Comparison of ENCODE assay signal across 16 mouse cellular contexts in the genomic region with DNA sequence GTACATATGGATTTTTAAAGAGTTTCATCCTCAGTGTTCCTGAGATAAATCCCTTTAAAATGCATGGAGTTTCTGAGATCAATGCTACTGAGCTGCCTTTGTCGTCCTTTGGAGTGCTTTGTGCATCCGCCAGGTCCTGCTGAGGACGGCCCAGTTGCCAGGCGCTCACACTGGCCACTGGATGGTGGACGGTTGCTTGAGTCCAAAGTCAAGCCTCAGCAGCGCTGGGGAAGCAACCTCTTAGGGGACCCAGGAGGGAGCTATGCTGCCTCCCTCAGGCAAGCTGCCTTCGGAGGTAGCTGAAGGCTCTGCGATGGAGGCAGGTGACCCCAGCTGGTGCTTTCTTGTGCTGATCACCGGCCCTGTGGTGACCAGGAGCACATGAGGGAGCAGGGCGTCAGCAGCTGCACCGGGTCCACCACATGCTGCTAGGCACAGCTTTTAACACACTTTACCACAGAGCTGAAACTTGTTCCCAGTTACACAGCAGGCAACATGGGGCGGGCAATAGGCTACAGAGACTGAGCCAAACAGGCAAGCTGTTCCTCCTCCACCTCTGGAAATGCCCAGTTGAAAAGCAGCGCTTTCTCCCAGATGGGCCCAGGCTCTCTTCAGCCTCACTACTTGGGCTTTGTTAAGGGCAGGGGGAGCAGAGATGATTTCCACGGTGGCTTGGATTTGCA. TPM values are rescaled to one million over a fixed set of nuclear protein-coding genes. Genes with fewer than 3 reads are reported as not detected.
A peak's percentile ranks its signal among the peaks of the same experiment; 100 is the strongest.
DNase-seq lines count a peak whose midpoint lies in the region; ATAC-seq and TF ChIP-seq lines count a peak whose summit lies in the region.
"Had no signal": no experiment of that assay in that cellular context is flagged by ENCODE, and none has a peak within 500 bp of the region (broad histone marks: within the 10 kb centered on the region; RNA-seq: fewer than 3 reads in every experiment).

No protein-coding gene starts in this region.

- H3K9ac ChIP-seq in hindbrain, embryonic 16.5 days (ENCODE audit: low read depth, low read length): no peak overlapping the region
- H3K9ac ChIP-seq in forebrain, embryonic 15.5 days (replicated peaks): no peak overlapping the region
- peak overlapping the region; percentile 45; the same call in 1 of the 2 replicates for H3K9ac ChIP-seq in midbrain, embryonic 13.5 days (replicated peaks)
- H3K9ac ChIP-seq in liver, embryonic 12.5 days: no peak overlapping the region
- H3K9ac ChIP-seq: embryonic facial prominence, embryonic 12.5 days had no signal

- no peak for TF ChIP-seq CTCF in brain, embryonic 14.5 days (IDR thresholded peaks at IDR 0.05; ENCODE audit: borderline replicate concordance, extremely low read depth, insufficient read depth, insufficient read length)

- H3K36me3 ChIP-seq in hindbrain, embryonic 10.5 days: no peaks in the 10 kb centered on the region
- H3K36me3 ChIP-seq in hindbrain, embryonic 16.5 days (ENCODE audit: control insufficient read depth, insufficient read depth, low read length): no peaks in the 10 kb centered on the region
- H3K36me3 ChIP-seq in forebrain, embryonic 15.5 days: no peaks in the 10 kb centered on the region
- H3K36me3 ChIP-seq in midbrain, embryonic 13.5 days: no peaks in the 10 kb centered on the region
- no peaks in the 10 kb centered on the region for H3K36me3 ChIP-seq in liver, embryonic 12.5 days
- H3K36me3 ChIP-seq: embryonic facial prominence, embryonic 12.5 days; limb, embryonic 10.5 days had no signal

- no peak for ATAC-seq in hindbrain, embryonic 16.5 days
- ATAC-seq in forebrain, embryonic 15.5 days (replicated peaks): no peak
- ATAC-seq in midbrain, embryonic 13.5 days: peak; percentile 53
- ATAC-seq in liver, embryonic 12.5 days: no peak

- no peak overlapping the region for H3K4me2 ChIP-seq in hindbrain, embryonic 16.5 days (ENCODE audit: low read length)
- H3K4me2 ChIP-seq in forebrain, embryonic 15.5 days (replicated peaks): no peak overlapping the region
- peak overlapping the region; percentile 23 for H3K4me2 ChIP-seq in midbrain, embryonic 13.5 days (replicated peaks)
- no peak overlapping the region for H3K4me2 ChIP-seq in liver, embryonic 12.5 days
- H3K4me2 ChIP-seq: embryonic facial prominence, embryonic 12.5 days had no signal

- H3K27me3 ChIP-seq in hindbrain, embryonic 10.5 days (ENCODE audit: insufficient read depth, poor library complexity, severe bottlenecking): peaks cover 4% of the 10 kb centered on the region; the same call in 1 of the 2 replicates
- no peaks in the 10 kb centered on the region for H3K27me3 ChIP-seq in hindbrain, embryonic 16.5 days (replicated peaks; ENCODE audit: control insufficient read depth, insufficient read depth, low read length)
- H3K27me3 ChIP-seq in forebrain, embryonic 15.5 days: no peaks in the 10 kb centered on the region
- no peaks in the 10 kb centered on the region for H3K27me3 ChIP-seq in midbrain, embryonic 13.5 days
- H3K27me3 ChIP-seq in liver, embryonic 12.5 days (replicated peaks): no peaks in the 10 kb centered on the region

- 27% methylated on average over 14 of the region's 14 CpGs for WGBS in hindbrain, embryonic 10.5 days
- WGBS in hindbrain, embryonic 16.5 days: 19% methylated on average over 14 of the region's 14 CpGs
- 25% methylated on average over 14 of the region's 14 CpGs for WGBS in forebrain, embryonic 15.5 days
- 12% methylated on average over 14 of the region's 14 CpGs for WGBS in midbrain, embryonic 13.5 days
- WGBS in liver, embryonic 12.5 days (ENCODE audit: insufficient replicate concordance): 63% methylated on average over 14 of the region's 14 CpGs

- peak; percentile 30 for DNase-seq in hindbrain, embryonic 10.5 days (ENCODE audit: low spot score)
- peak; percentile 65 for DNase-seq in brain, embryonic 14.5 days (ENCODE audit: low read depth)
- DNase-seq in urinary bladder, postnatal 14 days (ENCODE audit: low spot score): no peak
- DNase-seq: adrenal gland, postnatal 10 days; cerebellum, adult 9-11 months; gastrocnemius, postnatal 10 days; lung, postnatal 36 days; spleen, adult 18-20 months had no signal

- no peak overlapping the region for H3K4me3 ChIP-seq in hindbrain, embryonic 10.5 days
- no peak overlapping the region for H3K4me3 ChIP-seq in hindbrain, embryonic 16.5 days (ENCODE audit: low read length)
- no peak overlapping the region for H3K4me3 ChIP-seq in forebrain, embryonic 15.5 days
- H3K4me3 ChIP-seq in midbrain, embryonic 13.5 days (replicated peaks): no peak overlapping the region
- H3K4me3 ChIP-seq in liver, embryonic 12.5 days: no peak overlapping the region
- H3K4me3 ChIP-seq: embryonic facial prominence, embryonic 12.5 days; limb, embryonic 10.5 days had no signal

- no peaks in the 10 kb centered on the region for H3K9me3 ChIP-seq in hindbrain, embryonic 10.5 days
- H3K9me3 ChIP-seq in hindbrain, embryonic 16.5 days (ENCODE audit: control insufficient read depth, low read length): no peaks in the 10 kb centered on the region
- no peaks in the 10 kb centered on the region for H3K9me3 ChIP-seq in forebrain, embryonic 15.5 days
- H3K9me3 ChIP-seq in midbrain, embryonic 13.5 days: no peaks in the 10 kb centered on the region
- H3K9me3 ChIP-seq in liver, embryonic 12.5 days (replicated peaks): no peaks in the 10 kb centered on the region
- H3K9me3 ChIP-seq: embryonic facial prominence, embryonic 12.5 days; G1E; limb, embryonic 10.5 days had no signal

- peaks cover 35% of the 10 kb centered on the region for H3K4me1 ChIP-seq in hindbrain, embryonic 10.5 days (replicated peaks)
- peaks cover 37% of the 10 kb centered on the region for H3K4me1 ChIP-seq in hindbrain, embryonic 16.5 days (ENCODE audit: control insufficient read depth, insufficient read depth, low read depth, low read length)
- peaks cover 29% of the 10 kb centered on the region for H3K4me1 ChIP-seq in forebrain, embryonic 15.5 days
- H3K4me1 ChIP-seq in midbrain, embryonic 13.5 days (replicated peaks): peaks cover 70% of the 10 kb centered on the region
- no peaks in the 10 kb centered on the region for H3K4me1 ChIP-seq in liver, embryonic 12.5 days

- H3K27ac ChIP-seq in hindbrain, embryonic 10.5 days: peak overlapping the region; percentile 73
- no peak overlapping the region for H3K27ac ChIP-seq in hindbrain, embryonic 16.5 days (ENCODE audit: low read depth, low read length)
- H3K27ac ChIP-seq in forebrain, embryonic 15.5 days (replicated peaks): peak overlapping the region; percentile 49
- peak overlapping the region; percentile 81 for H3K27ac ChIP-seq in midbrain, embryonic 13.5 days
- H3K27ac ChIP-seq in liver, embryonic 12.5 days: no peak overlapping the region
- H3K27ac ChIP-seq: embryonic facial prominence, embryonic 12.5 days; kidney, postnatal 0 days; limb, embryonic 10.5 days had no signal

- TF ChIP-seq POLR2A in brain, embryonic 14.5 days (IDR thresholded peaks at IDR 0.05; ENCODE audit: borderline replicate concordance, extremely low read depth, insufficient read depth, insufficient read length, poor library complexity, severe bottlenecking): no peak

RNA-seq across cellular contexts. Expression of a gene that starts 11.8 kb away (rescaled TPM):
- polyA plus RNA-seq in hindbrain, embryonic 10.5 days (2016; fragmentation: Nextera tagmentation; extraction: Ambion mirVana): 142 and 143 TPM in 2 replicates
- polyA plus RNA-seq in hindbrain, embryonic 16.5 days (2015; fragmentation: Nextera tagmentation; extraction: Ambion mirVana): 108 and 115 TPM in 2 replicates
- polyA plus RNA-seq in brain, embryonic 14.5 days (2012; rRNA removed): 107 and 119 TPM in 2 replicates
- 104 and 107 TPM in 2 replicates for polyA plus RNA-seq in forebrain, embryonic 15.5 days (2015; fragmentation: Nextera tagmentation; extraction: Ambion mirVana)
- 107 and 108 TPM in 2 replicates for polyA plus RNA-seq in midbrain, embryonic 13.5 days (2015; fragmentation: Nextera tagmentation; extraction: Ambion mirVana)
- 58.8 and 61.7 TPM in 2 replicates for polyA plus RNA-seq in liver, embryonic 12.5 days (2016; fragmentation: Nextera tagmentation; extraction: Ambion mirVana)

RNA-seq across cellular contexts. Expression of a gene that starts 12.3 kb away (rescaled TPM):
- 9.0 and 10.4 TPM in 2 replicates for polyA plus RNA-seq in hindbrain, embryonic 10.5 days (2016; fragmentation: Nextera tagmentation; extraction: Ambion mirVana)
- polyA plus RNA-seq in hindbrain, embryonic 16.5 days (2015; fragmentation: Nextera tagmentation; extraction: Ambion mirVana): 5.0 and 6.0 TPM in 2 replicates
- polyA plus RNA-seq in brain, embryonic 14.5 days (2012; rRNA removed): 11.0 and 13.8 TPM in 2 replicates
- 6.4 and 9.5 TPM in 2 replicates for polyA plus RNA-seq in forebrain, embryonic 15.5 days (2015; fragmentation: Nextera tagmentation; extraction: Ambion mirVana)
- polyA plus RNA-seq in midbrain, embryonic 13.5 days (2015; fragmentation: Nextera tagmentation; extraction: Ambion mirVana): 6.2 and 9.1 TPM in 2 replicates
- 5.2 and 5.3 TPM in 2 replicates for polyA plus RNA-seq in liver, embryonic 12.5 days (2016; fragmentation: Nextera tagmentation; extraction: Ambion mirVana)

Comparison
In these comparisons a context has a peak if more than half of its experiments do, and no peak if none do; other contexts are left out.
1. H3K27ac ChIP-seq: peak in hindbrain, embryonic 10.5 days (single experiment), forebrain, embryonic 15.5 days (single experiment) and midbrain, embryonic 13.5 days (single experiment); none in hindbrain, embryonic 16.5 days (single experiment) and liver, embryonic 12.5 days (single experiment).